Mouse (Mus musculus) liver, embryonic 12.5 days (tissue): ENCODE data around the gene Prkca. TPM values are rescaled to one million over a fixed set of nuclear protein-coding genes. Genes with fewer than 3 reads are reported as not detected.

Experiments
- ATAC-seq: fragments of 200-750 bp; cut with Nextera tagmentation; 2 replicates; pipeline ENCODE4 v1.8.0; 2017; ENCODE audit warnings: moderate number of reproducible peaks, mild to moderate bottlenecking, moderate library complexity
- H3K27ac ChIP-seq: fragments of 300-500 bp; sonication (generic); 2 replicates; pipeline ENCODE4 v1.5.1; 2016; ENCODE audit warnings: mild to moderate bottlenecking
- H3K27me3 ChIP-seq: fragments of 300-500 bp; sonication (generic); replicated peaks from 2 replicates; pipeline ENCODE4 v1.6.1; 2016; ENCODE audit warnings: mild to moderate bottlenecking, moderate library complexity
- H3K36me3 ChIP-seq: fragments of 300-500 bp; sonication (generic); 2 replicates; pipeline ENCODE4 v1.6.1; 2016; ENCODE audit warnings: mild to moderate bottlenecking, moderate library complexity
- H3K4me1 ChIP-seq: fragments of 300-500 bp; sonication (generic); 2 replicates; pipeline ENCODE4 v1.6.1; 2016
- H3K4me2 ChIP-seq: fragments of 300-500 bp; sonication (generic); 2 replicates; pipeline ENCODE4 v1.6.1; 2016; ENCODE audit warnings: mild to moderate bottlenecking, moderate library complexity
- H3K4me3 ChIP-seq: fragments of 300-500 bp; sonication (generic); 2 replicates; pipeline ENCODE4 v1.5.1; 2016; ENCODE audit warnings: mild to moderate bottlenecking, moderate library complexity
- H3K9ac ChIP-seq: fragments of 300-500 bp; sonication (generic); 2 replicates; pipeline ENCODE4 v1.6.1; 2016; ENCODE audit warnings: mild to moderate bottlenecking, moderate library complexity
- H3K9me3 ChIP-seq: fragments of 300-500 bp; sonication (generic); replicated peaks from 2 replicates; pipeline ENCODE4 v1.6.1; 2016; ENCODE audit warnings: mild to moderate bottlenecking, moderate library complexity
- WGBS: fragments of 180-500 bp; shearing (Covaris S2); methylation state at CpG from one replicate; pipeline ENCODE4 v1.1.7; 2016; ENCODE audit not compliant: insufficient replicate concordance; 5-methylcytosine and 5-hydroxymethylcytosine counted together
- polyA plus RNA-seq: library from polyadenylated mRNA; unstranded; fragments of >200 nt; fragmentation: Nextera tagmentation; extraction: Ambion mirVana; gene quantifications from 2 replicates; pipeline ENCODE4 v1.2.1, GENCODE M21; 2016

Gene Prkca
- polyA plus RNA-seq, 1 experiment from 2014 or later, result 7.5 TPM

- WGBS, result 73% methylated on average over 6 of the region's 6 CpGs
- H3K4me2 ChIP-seq, result no peak overlapping the region
- no peak overlapping the region for H3K4me3 ChIP-seq
- no peak overlapping the region for H3K27ac ChIP-seq
- no peak overlapping the region for H3K9ac ChIP-seq
- H3K36me3 ChIP-seq, result no peaks in the 10 kb centered on the region
- H3K27me3 ChIP-seq, result no peaks in the 10 kb centered on the region
- no peaks in the 10 kb centered on the region for H3K9me3 ChIP-seq
- no peak for ATAC-seq
- H3K4me1 ChIP-seq, result peaks cover 44% of the 10 kb centered on the region
These were observed 354.5 kb downstream of the Prkca start for GRCm38 (mm10) chr11:107989241-107989640.

GRCm38 (mm10) chr11:107985941-107986340 is 357.8 kb downstream of the Prkca start:
- H3K9me3 ChIP-seq, result no peaks in the 10 kb centered on the region
- no peaks in the 10 kb centered on the region for H3K36me3 ChIP-seq
- 0 out of 2 replicates have a peak overlapping the region, but pooled peaks have one; percentile 2 for H3K9ac ChIP-seq
- H3K27me3 ChIP-seq, result no peaks in the 10 kb centered on the region
- ATAC-seq, result peak; percentile 85
- peaks cover 17% of the 10 kb centered on the region for H3K4me1 ChIP-seq
- H3K27ac ChIP-seq, result peak overlapping the region; percentile 80
- 64% methylated on average over 3 of the region's 3 CpGs for WGBS
- H3K4me3 ChIP-seq, result no peak overlapping the region
- no peak overlapping the region for H3K4me2 ChIP-seq

GRCm38 (mm10) chr11:107983883-107984282 is 359.8 kb downstream of the Prkca start:
- H3K4me2 ChIP-seq, result no peak overlapping the region
- peaks cover 17% of the 10 kb centered on the region for H3K4me1 ChIP-seq
- no peaks in the 10 kb centered on the region for H3K27me3 ChIP-seq
- no peak overlapping the region for H3K9ac ChIP-seq
- WGBS, result 78% methylated on average over 12 of the region's 12 CpGs
- H3K27ac ChIP-seq, result no peak overlapping the region
- no peak for ATAC-seq
- no peak overlapping the region for H3K4me3 ChIP-seq
- no peaks in the 10 kb centered on the region for H3K9me3 ChIP-seq
- no peaks in the 10 kb centered on the region for H3K36me3 ChIP-seq

- Histone ChIP-seq H3K27me3 (no peaks in the 10 kb centered on the region), H3K27ac (no peak overlapping the region), H3K36me3 (no peaks in the 10 kb centered on the region), H3K9me3 (no peaks in the 10 kb centered on the region), H3K4me1 (peaks cover 19% of the 10 kb centered on the region), H3K9ac (no peak overlapping the region), H3K4me3 (no peak overlapping the region), H3K4me2 (no peak overlapping the region)
- 71% methylated on average over 5 of the region's 5 CpGs for WGBS
- ATAC-seq, result no peak
These were observed 360.5 kb downstream of the Prkca start for GRCm38 (mm10) chr11:107983224-107983623.

- no peak overlapping the region for H3K27ac ChIP-seq
- WGBS, result 52% methylated on average over 16 of the region's 16 CpGs
- H3K4me1 ChIP-seq, result peaks cover 19% of the 10 kb centered on the region
- ATAC-seq, result no peak
- no peak overlapping the region for H3K4me2 ChIP-seq
- no peak overlapping the region for H3K9ac ChIP-seq
- no peaks in the 10 kb centered on the region for H3K9me3 ChIP-seq
- no peaks in the 10 kb centered on the region for H3K36me3 ChIP-seq
- H3K4me3 ChIP-seq, result no peak overlapping the region
- no peaks in the 10 kb centered on the region for H3K27me3 ChIP-seq
These were observed 361.4 kb downstream of the Prkca start for GRCm38 (mm10) chr11:107982225-107982896.

- no peak overlapping the region for H3K4me3 ChIP-seq
- 0 out of 2 replicates have a peak, but pooled peaks cover 2% of the 10 kb centered on the region for H3K4me1 ChIP-seq
- no peak for ATAC-seq
- 79% methylated on average over 22 of the region's 22 CpGs for WGBS
- H3K9ac ChIP-seq, result no peak overlapping the region
- no peak overlapping the region for H3K27ac ChIP-seq
- no peaks in the 10 kb centered on the region for H3K9me3 ChIP-seq
- H3K4me2 ChIP-seq, result no peak overlapping the region
- H3K36me3 ChIP-seq, result no peaks in the 10 kb centered on the region
- no peaks in the 10 kb centered on the region for H3K27me3 ChIP-seq
These were observed 364.1 kb downstream of the Prkca start for GRCm38 (mm10) chr11:107979497-107980174.

GRCm38 (mm10) chr11:107969943-107970342 is 373.8 kb downstream of the Prkca start:
- Histone ChIP-seq H3K27ac (no peak overlapping the region), H3K4me3 (no peak overlapping the region), H3K9me3 (no peaks in the 10 kb centered on the region), H3K4me1 (no peaks in the 10 kb centered on the region), H3K9ac (no peak overlapping the region), H3K27me3 (no peaks in the 10 kb centered on the region), H3K4me2 (no peak overlapping the region), H3K36me3 (no peaks in the 10 kb centered on the region)
- ATAC-seq, result no peak
- WGBS, result 84% methylated on average over 10 of the region's 10 CpGs

- no peaks in the 10 kb centered on the region for H3K4me1 ChIP-seq
- no peak overlapping the region for H3K9ac ChIP-seq
- H3K9me3 ChIP-seq, result no peaks in the 10 kb centered on the region
- no peaks in the 10 kb centered on the region for H3K27me3 ChIP-seq
- 74% methylated on average over 13 of the region's 13 CpGs for WGBS
- H3K27ac ChIP-seq, result no peak overlapping the region
- H3K4me2 ChIP-seq, result no peak overlapping the region
- H3K4me3 ChIP-seq, result no peak overlapping the region
- H3K36me3 ChIP-seq, result no peaks in the 10 kb centered on the region
- ATAC-seq, result no peak
These were observed 375.6 kb downstream of the Prkca start for GRCm38 (mm10) chr11:107968147-107968546.

GRCm38 (mm10) chr11:107966229-107966628 is 377.5 kb downstream of the Prkca start:
- no peak overlapping the region for H3K27ac ChIP-seq
- no peaks in the 10 kb centered on the region for H3K36me3 ChIP-seq
- no peaks in the 10 kb centered on the region for H3K27me3 ChIP-seq
- H3K9ac ChIP-seq, result no peak overlapping the region
- WGBS, result 70% methylated on average over 4 of the region's 4 CpGs
- no peak overlapping the region for H3K4me2 ChIP-seq
- no peaks in the 10 kb centered on the region for H3K9me3 ChIP-seq
- no peaks in the 10 kb centered on the region for H3K4me1 ChIP-seq
- ATAC-seq, result peak; percentile 58; the same call in 1 of the 2 replicates
- no peak overlapping the region for H3K4me3 ChIP-seq

GRCm38 (mm10) chr11:107965449-107965848 is 378.3 kb downstream of the Prkca start:
- H3K4me3 ChIP-seq, result no peak overlapping the region
- H3K36me3 ChIP-seq, result 0 out of 2 replicates have a peak, but pooled peaks cover 5% of the 10 kb centered on the region
- no peak overlapping the region for H3K27ac ChIP-seq
- H3K9me3 ChIP-seq, result no peaks in the 10 kb centered on the region
- H3K4me2 ChIP-seq, result no peak overlapping the region
- ATAC-seq, result no peak
- H3K27me3 ChIP-seq, result no peaks in the 10 kb centered on the region
- no peak overlapping the region for H3K9ac ChIP-seq
- H3K4me1 ChIP-seq, result no peaks in the 10 kb centered on the region
- 83% methylated on average over 7 of the region's 7 CpGs for WGBS

GRCm38 (mm10) chr11:107957566-107958350 is 386.0 kb downstream of the Prkca start:
- Histone ChIP-seq H3K4me2 (no peak overlapping the region), H3K4me1 (no peaks in the 10 kb centered on the region), H3K9me3 (0 out of 2 replicates have a peak, but pooled peaks cover 4% of the 10 kb centered on the region), H3K4me3 (no peak overlapping the region), H3K36me3 (peaks cover 11% of the 10 kb centered on the region; the same call in 1 of the 2 replicates), H3K9ac (no peak overlapping the region), H3K27me3 (no peaks in the 10 kb centered on the region), H3K27ac (no peak overlapping the region)
- ATAC-seq, result no peak
- 73% methylated on average over 13 of the region's 13 CpGs for WGBS
